Comparison of ENCODE assay signal across 18 mouse cellular contexts in genomic region chr13:45740369-45740768, GRCm38 (mm10).
"Had no signal": no experiment of that assay in that cellular context is flagged by ENCODE, and none has a peak within 500 bp of the region (broad histone marks: within the 10 kb centered on the region; RNA-seq: fewer than 3 reads in every experiment).

No protein-coding gene starts in this region.

- H3K4me1 ChIP-seq: stomach, embryonic 15.5 days had no signal

- H3K4me3 ChIP-seq: midbrain, embryonic 10.5 days; midbrain, embryonic 12.5 days; myocyte; neural tube, embryonic 13.5 days; neural tube, embryonic 15.5 days; stomach, embryonic 15.5 days had no signal

- H3K9me3 ChIP-seq: midbrain, embryonic 10.5 days; midbrain, embryonic 12.5 days; neural tube, embryonic 13.5 days; neural tube, embryonic 15.5 days; stomach, embryonic 15.5 days had no signal

- ATAC-seq: midbrain, embryonic 16.5 days had no signal

- H3K4me2 ChIP-seq: lung, embryonic 14.5 days; midbrain, embryonic 12.5 days; neural tube, embryonic 13.5 days; neural tube, embryonic 15.5 days; stomach, embryonic 15.5 days had no signal

- DNase-seq: lung, adult 18-20 months; lung, embryonic 14.5 days; lung, postnatal 10 days; lung, postnatal 4 days; midbrain, embryonic 14.5 days; retina, postnatal 1 day; right cerebral cortex, adult 18-20 months; thymus, adult 2 months; thymus, postnatal 25 days; thymus, postnatal 4 days had no signal

- H3K9ac ChIP-seq: lung, embryonic 14.5 days; midbrain, embryonic 12.5 days; neural tube, embryonic 13.5 days; neural tube, embryonic 15.5 days; stomach, embryonic 15.5 days had no signal

- H3K27me3 ChIP-seq: midbrain, embryonic 12.5 days; neural tube, embryonic 13.5 days; neural tube, embryonic 15.5 days; stomach, embryonic 15.5 days had no signal

- H3K27ac ChIP-seq: midbrain, embryonic 10.5 days; midbrain, embryonic 12.5 days; neural tube, embryonic 13.5 days; neural tube, embryonic 15.5 days; stomach, embryonic 15.5 days; stomach, postnatal 0 days had no signal

- H3K36me3 ChIP-seq: midbrain, embryonic 10.5 days; midbrain, embryonic 12.5 days; neural tube, embryonic 13.5 days; neural tube, embryonic 15.5 days; stomach, embryonic 15.5 days had no signal
